Mouse (Mus musculus) intestine, embryonic 16.5 days (tissue): ENCODE data around the gene Ccdc120. TPM values are rescaled to one million over a fixed set of nuclear protein-coding genes. Genes with fewer than 3 reads are reported as not detected.
A peak's percentile ranks its signal among the peaks of the same experiment; 100 is the strongest.

Experiments
- ATAC-seq: fragments of 200-750 bp; cut with Nextera tagmentation; 2 replicates; pipeline ENCODE4 v1.8.0; 2017; ENCODE audit warnings: moderate TSS enrichment, moderate library complexity
- H3K27ac ChIP-seq: fragments of 300-500 bp; sonication (generic); 2 replicates; pipeline ENCODE4 v1.5.1; 2014; ENCODE audit warnings: mild to moderate bottlenecking, low read length
- H3K27me3 ChIP-seq: fragments of 300-500 bp; sonication (generic); replicated peaks from 2 replicates; pipeline ENCODE4 v1.6.1; 2014; ENCODE audit warnings: low read length, control low read depth, mixed read lengths; ENCODE audit not compliant: control insufficient read depth, insufficient read depth
- H3K36me3 ChIP-seq: fragments of 300-500 bp; sonication (generic); 2 replicates; pipeline ENCODE4 v1.6.1; 2014; ENCODE audit warnings: low read length, control low read depth; ENCODE audit not compliant: control insufficient read depth, insufficient read depth
- H3K4me1 ChIP-seq: fragments of 300-500 bp; sonication (generic); 2 replicates; pipeline ENCODE4 v1.6.1; 2014; ENCODE audit warnings: low read length, control low read depth, mixed read lengths; ENCODE audit not compliant: control insufficient read depth, insufficient read depth
- H3K4me2 ChIP-seq: fragments of 300-500 bp; sonication (generic); 2 replicates; pipeline ENCODE4 v1.6.1; 2014; ENCODE audit warnings: low read depth, low read length, control low read depth
- H3K4me3 ChIP-seq: fragments of 300-500 bp; sonication (generic); 2 replicates; pipeline ENCODE4 v1.5.1; 2014; ENCODE audit warnings: mild to moderate bottlenecking, low read length
- H3K9ac ChIP-seq: fragments of 300-500 bp; sonication (generic); 2 replicates; pipeline ENCODE4 v1.6.1; 2014; ENCODE audit warnings: low read depth, low read length
- H3K9me3 ChIP-seq: fragments of 300-500 bp; sonication (generic); 2 replicates; pipeline ENCODE4 v1.6.1; 2016; ENCODE audit warnings: low read length, control low read depth; ENCODE audit not compliant: control insufficient read depth
- WGBS: fragments of 180-500 bp; shearing (Covaris S2); extraction: QIAGEN DNeasy Blood & Tissue Kit; methylation state at CpG from one replicate; pipeline ENCODE4 v1.1.7; 2014; 5-methylcytosine and 5-hydroxymethylcytosine counted together
- polyA plus RNA-seq: library from polyadenylated mRNA; unstranded; fragments of >200 nt; fragmentation: Nextera tagmentation; extraction: Ambion mirVana; gene quantifications from 2 replicates; pipeline ENCODE4 v1.2.1, GENCODE M21; 2015

The Ccdc120 gene
- polyA plus RNA-seq, 1 experiment from 2014 or later: 12.0 TPM

DNA sequence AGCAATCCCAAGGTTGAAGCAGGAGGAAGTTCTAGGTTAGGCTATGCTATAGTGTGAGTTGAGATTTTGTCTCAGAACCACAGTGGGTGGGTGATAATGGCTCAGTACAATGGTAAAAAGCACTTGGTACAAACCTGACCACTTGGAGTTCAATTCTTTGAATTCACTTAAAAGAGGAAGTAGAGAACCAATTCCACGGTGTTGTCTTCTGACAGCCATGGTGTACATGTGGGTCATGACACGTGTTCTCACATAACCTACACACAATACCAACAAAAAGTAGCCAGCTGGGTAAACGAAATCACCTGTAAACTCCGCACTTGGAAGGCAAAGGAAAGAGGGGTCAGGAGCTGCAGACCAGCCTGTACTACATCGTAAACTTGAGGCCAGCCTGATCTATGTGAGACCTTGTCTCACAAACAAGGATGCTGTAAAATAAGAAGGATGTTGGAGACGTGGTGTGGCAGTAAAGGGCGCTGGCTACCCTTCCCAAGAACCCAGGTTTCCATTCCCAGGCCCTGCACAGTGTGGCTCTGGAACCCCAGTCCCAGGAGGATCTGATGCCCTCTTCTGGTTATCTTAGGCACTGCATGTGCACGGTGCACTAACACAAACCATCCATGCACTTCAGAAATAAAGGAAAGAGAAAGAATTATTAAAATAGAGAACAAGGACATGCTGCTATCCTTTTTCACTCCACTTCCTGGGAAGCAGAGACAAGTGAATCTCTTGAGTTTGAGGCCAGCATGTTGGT is 25.8 kb upstream of the Ccdc120 start:
- H3K27ac ChIP-seq: no peak overlapping the region
- H3K4me1 ChIP-seq: no peaks in the 10 kb centered on the region
- 48% methylated on average over 8 of the region's 8 CpGs for WGBS
- no peaks in the 10 kb centered on the region for H3K36me3 ChIP-seq
- no peaks in the 10 kb centered on the region for H3K27me3 ChIP-seq
- no peak overlapping the region for H3K4me2 ChIP-seq
- no peak overlapping the region for H3K9ac ChIP-seq
- no peaks in the 10 kb centered on the region for H3K9me3 ChIP-seq
- no peak overlapping the region for H3K4me3 ChIP-seq
- ATAC-seq: peak; percentile 46; the same call in 1 of the 2 replicates

DNA sequence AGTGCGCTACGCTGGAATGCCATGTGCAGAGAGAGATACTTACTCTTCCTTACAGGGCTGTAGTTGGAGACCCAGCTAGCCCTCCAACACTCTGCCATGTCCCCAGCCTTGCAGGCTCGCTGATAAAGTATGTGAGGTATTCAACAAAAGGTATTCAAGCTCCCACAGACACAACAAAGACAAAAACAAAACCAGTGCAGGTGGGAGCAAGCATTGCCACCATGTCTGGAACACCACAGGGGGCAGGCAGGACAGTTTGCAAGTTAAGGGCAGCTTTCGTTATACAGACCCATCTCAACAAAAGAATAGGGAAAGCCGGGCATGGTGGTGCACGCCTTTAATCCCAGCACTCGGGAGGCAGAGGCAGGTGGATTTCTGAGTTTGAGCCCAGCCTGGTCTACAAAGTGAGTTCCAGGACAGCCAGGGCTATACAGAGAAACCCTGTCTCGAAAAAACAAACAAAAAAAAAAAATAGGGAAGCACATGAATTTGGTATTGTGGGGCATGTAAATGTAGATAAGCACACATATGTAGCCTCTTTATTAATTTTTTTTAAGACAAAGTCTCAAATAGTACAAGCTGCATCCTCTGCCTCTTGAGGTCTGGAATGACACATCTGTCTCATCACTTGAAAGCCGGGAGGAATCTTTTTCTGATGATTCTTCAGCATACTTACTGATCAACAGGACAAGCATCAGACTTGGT is 24.9 kb upstream of the Ccdc120 start:
- H3K36me3 ChIP-seq: no peaks in the 10 kb centered on the region
- no peak overlapping the region for H3K9ac ChIP-seq
- no peak overlapping the region for H3K4me3 ChIP-seq
- no peaks in the 10 kb centered on the region for H3K4me1 ChIP-seq
- 82% methylated on average over 9 of the region's 9 CpGs for WGBS
- no peak overlapping the region for H3K27ac ChIP-seq
- H3K4me2 ChIP-seq: no peak overlapping the region
- no peak for ATAC-seq
- no peaks in the 10 kb centered on the region for H3K9me3 ChIP-seq
- H3K27me3 ChIP-seq: no peaks in the 10 kb centered on the region

GRCm38 (mm10) chrX:7772766-7773165 is 22.1 kb upstream of the Ccdc120 start:
- no peak for ATAC-seq
- Histone ChIP-seq H3K4me1 (no peaks in the 10 kb centered on the region), H3K9me3 (no peaks in the 10 kb centered on the region), H3K9ac (no peak overlapping the region), H3K36me3 (no peaks in the 10 kb centered on the region; the same call in 1 of the 2 replicates), H3K4me3 (no peak overlapping the region), H3K27me3 (no peaks in the 10 kb centered on the region), H3K27ac (no peak overlapping the region), H3K4me2 (no peak overlapping the region)
- 51% methylated on average over 2 of the region's 2 CpGs for whole genome bisulfite sequencing

DNA sequence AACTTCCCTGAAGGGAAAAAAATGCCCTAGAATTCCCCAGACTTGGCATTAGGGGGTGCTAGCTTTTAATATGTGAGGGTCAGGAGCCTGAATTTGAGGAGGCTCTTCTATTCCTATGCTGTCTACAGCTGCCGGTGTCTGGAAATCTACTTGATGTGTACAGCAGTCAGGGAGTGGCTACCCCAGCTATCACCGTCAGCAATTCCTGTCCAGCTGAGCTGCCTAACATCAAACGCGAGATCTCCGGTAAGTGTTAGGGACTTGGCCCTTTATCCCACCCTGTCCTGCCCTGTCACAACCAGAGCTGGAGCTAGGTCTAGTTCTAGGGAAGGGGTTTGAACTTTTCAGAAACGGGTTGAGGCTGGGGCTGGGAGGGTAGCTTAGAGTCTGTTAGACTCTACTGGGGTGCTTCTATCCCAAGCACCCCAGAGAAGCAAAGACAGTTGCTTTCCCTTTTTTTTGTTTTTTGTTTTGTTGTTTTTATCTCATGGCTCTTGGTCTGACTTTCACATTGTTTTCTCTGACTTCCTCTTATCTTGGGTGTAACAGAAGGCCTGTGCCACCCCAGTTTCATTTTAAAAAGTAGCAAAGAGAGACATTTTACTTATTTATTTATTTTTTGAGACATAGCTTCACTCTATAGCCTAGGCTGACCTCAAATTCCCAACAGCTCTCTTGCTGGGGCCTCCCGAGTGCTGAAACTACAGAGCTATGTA is 18.8 kb upstream of the Ccdc120 start:
- no peak for ATAC-seq
- H3K4me1 ChIP-seq: peaks cover 12% of the 10 kb centered on the region
- H3K9me3 ChIP-seq: no peaks in the 10 kb centered on the region
- no peak overlapping the region for H3K27ac ChIP-seq
- H3K36me3 ChIP-seq: peaks cover 5% of the 10 kb centered on the region
- H3K4me2 ChIP-seq: no peak overlapping the region
- 87% methylated on average over 7 of the region's 7 CpGs for WGBS
- no peak overlapping the region for H3K9ac ChIP-seq
- H3K4me3 ChIP-seq: no peak overlapping the region
- no peaks in the 10 kb centered on the region for H3K27me3 ChIP-seq

- peaks cover 5% of the 10 kb centered on the region for H3K36me3 ChIP-seq
These were observed 15.1 kb upstream of the Ccdc120 start for GRCm38 (mm10) chrX:7765764-7766163.

DNA sequence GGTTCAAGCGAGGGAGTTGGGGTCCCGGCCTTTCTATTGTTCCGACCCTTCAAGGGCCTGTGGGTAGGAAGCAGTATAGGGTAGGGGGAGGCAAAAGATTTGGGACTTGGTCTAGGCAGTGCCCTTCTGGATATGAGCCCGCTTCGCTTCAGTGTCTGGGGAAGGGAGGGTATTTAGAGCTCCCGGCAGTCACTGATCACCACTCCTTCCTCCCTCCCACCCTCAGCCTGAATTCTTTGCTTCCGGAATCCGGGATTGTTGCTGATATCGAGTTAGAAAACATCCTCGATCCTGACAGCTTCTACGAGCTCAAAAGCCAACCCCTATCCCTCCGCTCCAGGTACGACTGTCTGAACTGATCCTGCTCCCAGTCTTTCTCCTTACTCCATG is 14.6 kb upstream of the Ccdc120 start:
- peak overlapping the region; percentile 73 for H3K4me2 ChIP-seq
- peaks cover 15% of the 10 kb centered on the region for H3K4me1 ChIP-seq
- peak overlapping the region; percentile 51 for H3K27ac ChIP-seq
- H3K27me3 ChIP-seq: no peaks in the 10 kb centered on the region
- H3K36me3 ChIP-seq: peaks cover 5% of the 10 kb centered on the region
- no peak for ATAC-seq
- H3K9me3 ChIP-seq: no peaks in the 10 kb centered on the region
- H3K9ac ChIP-seq: 0 out of 2 replicates have a peak overlapping the region, but pooled peaks have one; percentile 29
- peak overlapping the region; percentile 71 for H3K4me3 ChIP-seq
- WGBS: 30% methylated on average over 12 of the region's 13 CpGs

More at GRCm38 (mm10) chrX:7765764-7766163, 15.1 kb upstream of the Ccdc120 start:
- peak overlapping the region; percentile 54 for H3K27ac ChIP-seq
- H3K27me3 ChIP-seq: no peaks in the 10 kb centered on the region
- H3K9me3 ChIP-seq: no peaks in the 10 kb centered on the region
- peak overlapping the region; percentile 71 for H3K4me3 ChIP-seq
- peak; percentile 67 for ATAC-seq
- peak overlapping the region; percentile 73 for H3K4me2 ChIP-seq
- 0 out of 2 replicates have a peak overlapping the region, but pooled peaks have one; percentile 29 for H3K9ac ChIP-seq
- WGBS: 14% methylated on average over 11 of the region's 11 CpGs
- peaks cover 15% of the 10 kb centered on the region for H3K4me1 ChIP-seq

GRCm38 (mm10) chrX:7764657-7765280 is 14.1 kb upstream of the Ccdc120 start:
- Histone ChIP-seq H3K27ac (peak overlapping the region; percentile 37; the same call in 1 of the 2 replicates), H3K27me3 (no peaks in the 10 kb centered on the region), H3K9me3 (no peaks in the 10 kb centered on the region), H3K4me1 (peaks cover 15% of the 10 kb centered on the region), H3K9ac (0 out of 2 replicates have a peak overlapping the region, but pooled peaks have one; percentile 74), H3K36me3 (peaks cover 5% of the 10 kb centered on the region), H3K4me3 (peak overlapping the region; percentile 71), H3K4me2 (peak overlapping the region; percentile 73)
- 24% methylated on average over 9 of the region's 9 CpGs for WGBS
- no peak for ATAC-seq

- no peaks in the 10 kb centered on the region for H3K9me3 ChIP-seq
- peaks cover 5% of the 10 kb centered on the region for H3K36me3 ChIP-seq
- peak; percentile 16; the same call in 1 of the 2 replicates for ATAC-seq
- H3K4me1 ChIP-seq: peaks cover 15% of the 10 kb centered on the region
- peak overlapping the region; percentile 74 for H3K9ac ChIP-seq
- 15% methylated on average over 22 of the region's 22 CpGs for WGBS
- peak overlapping the region; percentile 37; the same call in 1 of the 2 replicates for H3K27ac ChIP-seq
- peak overlapping the region; percentile 71 for H3K4me3 ChIP-seq
- H3K27me3 ChIP-seq: no peaks in the 10 kb centered on the region
- peak overlapping the region; percentile 73 for H3K4me2 ChIP-seq
These were observed 13.1 kb upstream of the Ccdc120 start for GRCm38 (mm10) chrX:7763631-7764393.
